Mouse (Mus musculus) MEL (cell line): Measurements from ENCODE around the gene Mboat1. TPM values are rescaled to one million over a fixed set of nuclear protein-coding genes. Genes with fewer than 3 reads are reported as not detected.

Experiments
- DNase-seq: peaks from one replicate; pipeline ENCODE4 v3.0.0; 2011; ENCODE audit warnings: low read depth, low spot score
- H3K27ac ChIP-seq: 2 replicates; pipeline ENCODE4 v1.5.1; 2012; ENCODE audit warnings: low read depth, mild to moderate bottlenecking, control low read depth, low read length, moderate library complexity; ENCODE audit not compliant: control insufficient read depth
- H3K27me3 ChIP-seq, 2 experiments: fragments of 150-350 bp in 1 of 2; sonication (generic) in 1 of 2; 2 replicates each; pipeline ENCODE4 v1.6.1; 2012; ENCODE audit warnings: low read length in 2 of 2, mild to moderate bottlenecking in 2 of 2, improper control_type of control experiment in 1 of 2, moderate library complexity in 1 of 2; ENCODE audit not compliant: insufficient read depth in 2 of 2, control insufficient read depth in 1 of 2
- H3K36me3 ChIP-seq, 2 experiments: 2 replicates each; pipeline ENCODE4 v1.6.1; 2012 to 2014; ENCODE audit warnings: low read length in 2 of 2, improper control_type of control experiment in 1 of 2, inconsistent platforms in 1 of 2, mild to moderate bottlenecking in 1 of 2; ENCODE audit not compliant: insufficient read depth in 2 of 2, control insufficient read depth in 1 of 2
- H3K4me1 ChIP-seq, 2 experiments: fragments of 150-350 bp in 1 of 2; sonication (generic) in 1 of 2; 2 replicates each; pipeline ENCODE4 v1.6.1; 2012; ENCODE audit warnings: low read length in 2 of 2, improper control_type of control experiment in 1 of 2, mild to moderate bottlenecking in 1 of 2; ENCODE audit not compliant: insufficient read depth in 2 of 2, control insufficient read depth in 1 of 2
- H3K4me3 ChIP-seq, 2 experiments: fragments of 150-350 bp in 1 of 2; sonication (generic) in 1 of 2; 2 replicates each; pipeline ENCODE4 v1.5.1; 2012; ENCODE audit warnings: low read depth in 2 of 2, low read length in 2 of 2, mild to moderate bottlenecking in 2 of 2, moderate library complexity in 2 of 2, control low read depth in 1 of 2, improper control_type of control experiment in 1 of 2; ENCODE audit not compliant: control insufficient read depth in 1 of 2, insufficient read depth in 1 of 2
- H3K79me2 ChIP-seq: 2 replicates; pipeline ENCODE4 v1.6.1; 2012; ENCODE audit warnings: mild to moderate bottlenecking, low read length, moderate library complexity; ENCODE audit not compliant: control insufficient read depth, poor library complexity, insufficient read depth
- H3K9ac ChIP-seq: 2 replicates; pipeline ENCODE4 v1.6.1; 2012; ENCODE audit warnings: low read depth, mild to moderate bottlenecking, control low read depth, low read length, moderate library complexity; ENCODE audit not compliant: control insufficient read depth, poor library complexity, severe bottlenecking
- H3K9me3 ChIP-seq: fragments of 150-350 bp; sonication (generic); replicated peaks from 2 replicates; pipeline ENCODE4 v1.6.1; 2012; ENCODE audit warnings: mild to moderate bottlenecking, low read length, improper control_type of control experiment, moderate library complexity; ENCODE audit not compliant: insufficient read depth
- BHLHE40 ChIP-seq: IDR thresholded peaks from 2 replicates; pipeline ENCODE4 v1.6.1; 2012; ENCODE audit warnings: low read depth, mild to moderate bottlenecking, inconsistent platforms, low read length, improper control_type of control experiment, borderline replicate concordance
- ELF1 ChIP-seq: IDR thresholded peaks from 2 replicates; pipeline ENCODE4 v1.6.1; 2014; ENCODE audit warnings: low read depth, mild to moderate bottlenecking, inconsistent platforms, low read length, improper control_type of control experiment, moderate library complexity
- EP300 ChIP-seq, 2 experiments: IDR thresholded peaks; 2 replicates each; pipeline ENCODE4 v1.6.1; 2011; ENCODE audit warnings: improper control_type of control experiment in 2 of 2, low read length in 2 of 2, low read depth in 1 of 2, mild to moderate bottlenecking in 1 of 2
- GABPA ChIP-seq: IDR thresholded peaks from 2 replicates; pipeline ENCODE4 v1.6.1; 2012; ENCODE audit warnings: low read depth, mild to moderate bottlenecking, inconsistent platforms, low read length, improper control_type of control experiment, moderate library complexity
- GATA1 ChIP-seq: IDR thresholded peaks from 2 replicates; pipeline ENCODE4 v1.6.1; 2011; ENCODE audit warnings: low read depth, low read length, improper control_type of control experiment
- HCFC1 ChIP-seq: IDR thresholded peaks from 2 replicates; pipeline ENCODE4 v1.6.1; 2012; ENCODE audit warnings: low read depth, mild to moderate bottlenecking, inconsistent platforms, low read length, improper control_type of control experiment, moderate library complexity
- JUND ChIP-seq: IDR thresholded peaks from 2 replicates; pipeline ENCODE4 v1.6.1; 2011; ENCODE audit warnings: low read depth, mild to moderate bottlenecking, improper control_type of control experiment, low read length
- MAFK ChIP-seq: IDR thresholded peaks from 2 replicates; pipeline ENCODE4 v1.6.1; 2011; ENCODE audit warnings: low read depth, mild to moderate bottlenecking, low read length, improper control_type of control experiment, borderline replicate concordance
- MAX ChIP-seq: IDR thresholded peaks from 2 replicates; pipeline ENCODE4 v1.6.1; 2011; ENCODE audit warnings: low read length, improper control_type of control experiment
- MEF2A ChIP-seq: IDR thresholded peaks from 2 replicates; pipeline ENCODE4 v1.6.1; 2014; ENCODE audit warnings: low read depth, mild to moderate bottlenecking, inconsistent platforms, low read length, improper control_type of control experiment; ENCODE audit not compliant: poor library complexity, insufficient replicate concordance, severe bottlenecking; ENCODE audit errors: extremely low read depth
- MXI1 ChIP-seq: IDR thresholded peaks from 2 replicates; pipeline ENCODE4 v1.6.1; 2011; ENCODE audit warnings: mild to moderate bottlenecking, low read depth, low read length, improper control_type of control experiment
- MYB ChIP-seq: IDR thresholded peaks from 2 replicates; pipeline ENCODE4 v1.6.1; 2011; ENCODE audit warnings: mild to moderate bottlenecking, low read depth, low read length, improper control_type of control experiment
- MYC ChIP-seq: IDR thresholded peaks from 2 replicates; pipeline ENCODE4 v1.6.1; 2011; ENCODE audit warnings: low read depth, mild to moderate bottlenecking, low read length, improper control_type of control experiment, moderate library complexity
- NRF1 ChIP-seq: IDR thresholded peaks from 2 replicates; pipeline ENCODE4 v1.6.1; 2014; ENCODE audit warnings: low read depth, mild to moderate bottlenecking, inconsistent platforms, low read length, improper control_type of control experiment, moderate library complexity; ENCODE audit not compliant: poor library complexity, insufficient read depth, severe bottlenecking
- POLR2AphosphoS2 ChIP-seq: IDR thresholded peaks from 2 replicates; pipeline ENCODE4 v1.6.1; 2011; ENCODE audit warnings: low read length, improper control_type of control experiment
- POLR2AphosphoS5 ChIP-seq: IDR thresholded peaks from 2 replicates; pipeline ENCODE4 v1.6.1; 2012; ENCODE audit warnings: low read depth, borderline replicate concordance, mild to moderate bottlenecking, inconsistent platforms, low read length, moderate library complexity, mixed read lengths
- RCOR1 ChIP-seq: IDR thresholded peaks from 2 replicates; pipeline ENCODE4 v1.6.1; 2012; ENCODE audit warnings: low read depth, mild to moderate bottlenecking, inconsistent platforms, low read length, improper control_type of control experiment
- TBP ChIP-seq: IDR thresholded peaks from 2 replicates; pipeline ENCODE4 v1.8.0; 2011; ENCODE audit warnings: low read depth, low read length, improper control_type of control experiment
- USF2 ChIP-seq, 2 experiments: IDR thresholded peaks; 2 replicates each; pipeline ENCODE4 v1.6.1; 2011 to 2012; ENCODE audit warnings: improper control_type of control experiment in 2 of 2, low read length in 2 of 2, borderline replicate concordance in 1 of 2, inconsistent platforms in 1 of 2, low read depth in 1 of 2, mild to moderate bottlenecking in 1 of 2; ENCODE audit not compliant: insufficient read depth in 1 of 2
- ZC3H11A ChIP-seq: IDR thresholded peaks from 2 replicates; pipeline ENCODE4 v1.6.1; 2012; ENCODE audit warnings: low read depth, mild to moderate bottlenecking, inconsistent platforms, low read length, improper control_type of control experiment
- ZMIZ1 ChIP-seq: IDR thresholded peaks from 2 replicates; pipeline ENCODE4 v1.6.1; 2012; ENCODE audit warnings: low read depth, mild to moderate bottlenecking, inconsistent platforms, low read length, improper control_type of control experiment, moderate library complexity
- ZNF384 ChIP-seq: IDR thresholded peaks from 2 replicates; pipeline ENCODE4 v1.6.1; 2012; ENCODE audit warnings: low read depth, mild to moderate bottlenecking, inconsistent platforms, low read length, improper control_type of control experiment
- polyA plus RNA-seq, 2 experiments: library from polyadenylated mRNA; stranded (reverse) in 1 of 2; unstranded in 1 of 2; fragments of >175 nt in 1 of 2; fragments of >200 nt in 1 of 2; gene quantifications; 2 replicates each; pipeline versions ENCODE4 v1.2.1 to v1.2.4; 2012; ENCODE audit warnings: low replicate concordance in 2 of 2, low read depth in 1 of 2; ENCODE audit not compliant: insufficient read length in 2 of 2, insufficient read depth in 1 of 2, missing spikeins in 1 of 2
- total RNA-seq: library from RNA; depleted of rRNA; stranded (reverse); fragments of 300-350 nt; gene quantifications from 2 replicates; pipeline ENCODE4 v1.2.3, GENCODE M21; 2012

Mboat1 gene
- total and polyA plus RNA-seq, 3 experiments, result 19.8 to 21.9 TPM; not detected in 1

GRCm38 (mm10) chr13:30198101-30198570 is 61.8 kb downstream of the Mboat1 start (continued):
- no peak for TF ChIP-seq NRF1
- peak; percentile 24; the same call in 1 of the 2 replicates for TF ChIP-seq MYC
- 0 out of 2 replicates have a peak, but pooled peaks have one; percentile 36 for TF ChIP-seq TBP
- TF ChIP-seq BHLHE40, result no peak
- TF ChIP-seq ZMIZ1, result no peak
- TF ChIP-seq MAFK, result 0 out of 2 replicates have a peak, but pooled peaks have one; percentile 14
- TF ChIP-seq, all 39 proteins: peak for 14

- Histone ChIP-seq H3K79me2 (no peaks in the 10 kb centered on the region), H3K36me3 (peaks cover 0 to 6% of the 10 kb centered on the region in 2 experiments; a peak in 1 of 4 replicates), H3K9me3 (no peaks in the 10 kb centered on the region), H3K9ac (no peak overlapping the region), H3K4me3 (no peak overlapping the region), H3K27ac (no peak overlapping the region), H3K4me1 (peaks cover 2 to 13% of the 10 kb centered on the region in 2 experiments; a peak in 3 of 4 replicates), H3K27me3 (no peaks in the 10 kb centered on the region)
- DNase-seq, result no peak
- TF ChIP-seq MXI1, result no peak
- no peak for TF ChIP-seq JUND
- TF ChIP-seq HCFC1, result no peak
- TF ChIP-seq MAX, result no peak
- no peak for TF ChIP-seq MYB
- TF ChIP-seq RCOR1, result no peak
- no peak for TF ChIP-seq BHLHE40
- TF ChIP-seq USF2 (IDR thresholded peaks at IDR 0.05; ENCODE audit: borderline replicate concordance in 1 of 2, insufficient read depth in 1 of 2, low read depth in 1 of 2, low read length in 2 of 2), result no peak
- TF ChIP-seq ELF1, result no peak
- TF ChIP-seq MEF2A, result no peak
- no peak for TF ChIP-seq ZC3H11A
- no peak for TF ChIP-seq ZNF384
Observed at GRCm38 (mm10) chr13:30199821-30200220, 63.5 kb downstream of the Mboat1 start.

- no peak overlapping the region for H3K4me3 ChIP-seq
- peaks cover 0 to 6% of the 10 kb centered on the region in 2 experiments; a peak in 1 of 4 replicates for H3K36me3 ChIP-seq
- no peaks in the 10 kb centered on the region for H3K79me2 ChIP-seq
- H3K4me1 ChIP-seq, result peaks cover 2 to 13% of the 10 kb centered on the region in 2 experiments; a peak in 3 of 4 replicates
- no peak for DNase-seq
- H3K27ac ChIP-seq, result no peak overlapping the region
- no peak for TF ChIP-seq GATA1
- no peak for TF ChIP-seq MAX
- TF ChIP-seq EP300 (IDR thresholded peaks at IDR 0.05; ENCODE audit: low read depth in 1 of 2, low read length in 2 of 2), result no peak
- TF ChIP-seq MYC, result no peak
- no peak for TF ChIP-seq POLR2AphosphoS5
- no peak for TF ChIP-seq ZMIZ1
- no peak for TF ChIP-seq GABPA
- no peak for TF ChIP-seq POLR2AphosphoS2
- no peaks in the 10 kb centered on the region for H3K27me3 ChIP-seq
- no peak overlapping the region for H3K9ac ChIP-seq
- H3K9me3 ChIP-seq, result no peaks in the 10 kb centered on the region
Observed at GRCm38 (mm10) chr13:30200737-30201136, 64.4 kb downstream of the Mboat1 start.
